Mouse (Mus musculus): ENCODE measurements around the gene Zglp1.

GRCm38 (mm10) chr9:21037481-21037891, 29.4 kb downstream of the Zglp1 start:
- TF ChIP-seq ZNF384 (IDR thresholded peaks at IDR 0.05; ENCODE audit: low read depth, low read length) (no peak), HCFC1 (IDR thresholded peaks at IDR 0.05; ENCODE audit: borderline replicate concordance, insufficient read depth, low read length) (no peak), MAFK (IDR thresholded peaks at IDR 0.05; ENCODE audit: insufficient read depth, low read depth, low read length) (no peak)
